Mouse (Mus musculus) right cerebral cortex, adult 2 months (tissue): ENCODE measurements around the gene Crlf3.
A peak's percentile ranks its signal among the peaks of the same experiment; 100 is the strongest.
"Not testable (repeated sequence)": the region's sequence is repeated elsewhere in the genome, so short reads cannot be mapped to it uniquely, and the experiment has no call there.

Source experiments
- DNase-seq, 2 experiments: peaks; one replicate each; pipeline ENCODE4 v3.0.0; 2021 to 2022; ENCODE audit warnings: low spot score in 2 of 2

Crlf3 gene

DNA sequence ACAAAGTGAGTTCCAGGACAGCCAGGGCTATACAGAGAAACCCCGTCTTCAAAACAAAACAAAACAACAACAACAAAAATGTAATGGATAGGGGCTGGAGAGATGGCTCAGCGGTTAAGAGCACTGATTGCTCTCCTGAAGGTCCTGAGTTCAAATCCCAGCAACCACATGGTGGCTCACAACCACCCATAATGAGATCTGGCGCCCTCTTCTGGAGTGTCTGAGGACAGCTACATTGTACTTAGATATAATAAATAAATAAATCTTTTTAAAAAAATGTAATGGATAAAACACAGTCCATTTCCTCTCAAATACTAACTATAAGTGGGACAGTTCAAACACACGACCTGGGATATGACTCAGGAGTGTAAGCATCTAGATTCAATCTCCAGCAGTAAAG, 14.4 kb downstream of the Crlf3 start:
- not testable (repeated sequence) for DNase-seq

DNA sequence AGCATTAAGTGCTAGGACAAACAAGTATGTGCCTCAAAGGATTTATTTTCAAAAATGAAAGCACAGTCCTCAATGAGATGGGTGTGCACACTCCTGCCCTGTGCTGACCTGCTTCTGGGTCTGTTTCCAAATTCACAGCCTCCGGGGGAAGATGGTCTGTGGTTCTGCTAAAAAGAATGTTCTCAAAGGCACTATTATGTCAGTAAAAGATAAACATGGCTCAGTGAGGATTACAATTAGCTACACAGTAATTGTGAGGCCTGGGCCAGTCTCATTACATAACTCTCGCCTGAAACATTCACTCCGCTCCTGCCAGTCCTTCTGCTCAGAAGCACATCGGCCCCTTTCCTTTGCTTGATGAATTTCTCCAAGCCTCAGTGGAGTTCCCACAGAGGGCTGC, 18.6 kb downstream of the Crlf3 start:
- peak; percentile 32 to 40 for DNase-seq

DNA sequence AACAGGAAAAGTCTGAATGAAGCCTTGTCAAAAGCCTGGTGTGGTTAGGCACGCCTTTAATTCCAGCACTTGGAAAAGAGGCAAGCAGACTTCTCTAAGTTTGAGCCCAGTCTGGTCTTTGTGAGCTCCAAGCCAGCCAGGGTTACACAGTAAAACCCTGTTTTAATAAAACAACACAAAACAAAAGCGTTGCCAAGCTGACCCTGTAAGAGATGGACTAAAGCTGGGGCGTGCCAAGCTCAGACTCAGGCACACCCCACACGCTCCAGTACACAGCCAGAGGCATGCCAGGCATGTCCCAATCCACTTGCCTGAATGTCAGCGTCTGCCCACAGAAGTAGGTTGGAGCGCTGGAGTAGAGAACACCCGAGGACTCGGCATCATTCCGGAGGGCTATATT, 24.6 kb downstream of the Crlf3 start:
- no peak for DNase-seq

DNA sequence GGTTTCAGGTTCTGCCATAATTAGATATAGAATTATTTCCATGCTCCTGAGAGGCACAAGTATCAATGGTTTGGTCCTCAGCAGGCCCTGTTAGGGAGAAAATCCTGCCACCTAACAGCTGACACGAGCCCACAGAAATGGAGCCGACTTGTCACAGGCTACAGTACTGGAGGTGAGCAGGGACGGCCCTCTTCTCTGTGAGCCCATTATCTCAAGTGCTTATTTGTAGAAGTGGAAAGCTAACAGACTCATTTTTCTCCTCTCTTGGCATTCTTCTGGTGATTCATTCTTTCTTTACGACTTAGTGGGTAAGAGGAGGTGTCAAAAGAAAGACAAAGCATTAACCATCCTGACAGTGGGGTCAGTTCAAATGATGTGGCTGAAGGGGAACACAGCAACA, 26.1 kb downstream of the Crlf3 start:
- no peak for DNase-seq

GRCm38 (mm10) chr11:80053171-80053570, 27.6 kb downstream of the Crlf3 start:
- DNase-seq, result no peak

DNA sequence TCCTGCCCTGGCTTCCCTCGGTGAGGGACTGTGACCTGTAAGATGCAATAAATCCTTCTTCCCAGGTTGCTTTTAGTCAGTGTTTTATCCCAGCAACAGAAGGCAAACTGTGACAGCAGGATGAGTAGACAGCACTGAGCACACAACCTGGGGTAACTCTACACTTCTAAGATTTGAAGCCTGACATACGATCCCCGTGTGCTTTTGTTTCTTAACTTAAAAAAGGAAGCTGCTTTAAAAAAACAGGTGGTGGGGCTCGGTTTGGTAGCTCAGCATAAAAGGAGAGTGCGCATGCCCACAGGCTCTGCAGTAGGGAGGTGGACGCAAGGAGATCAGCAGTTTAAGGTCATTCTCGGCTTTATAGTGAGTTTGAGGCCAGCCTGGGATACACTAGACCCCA, 28.3 kb downstream of the Crlf3 start:
- DNase-seq, result no peak

- no peak for DNase-seq
Measured at GRCm38 (mm10) chr11:80050088-80050487, 30.7 kb downstream of the Crlf3 start.

DNA sequence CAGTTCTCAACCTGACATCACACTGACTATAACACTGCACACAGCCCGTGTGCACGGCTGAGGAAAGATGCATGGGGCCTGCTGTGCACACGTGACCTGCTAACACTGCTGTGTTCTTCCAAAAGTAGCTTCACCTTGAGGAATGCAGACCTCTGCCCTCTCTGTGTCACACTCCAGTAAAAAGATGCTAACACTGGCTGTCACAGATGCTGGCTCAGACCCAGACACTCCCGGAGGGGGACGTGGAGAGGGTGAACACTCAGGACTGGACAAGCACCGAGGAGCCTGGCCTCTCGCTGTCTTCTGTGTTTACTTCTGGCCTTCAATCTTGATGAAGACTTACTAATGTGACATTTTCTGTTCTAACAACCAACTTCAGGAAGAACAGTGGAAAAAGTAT, 33.9 kb downstream of the Crlf3 start:
- no peak for DNase-seq

DNA sequence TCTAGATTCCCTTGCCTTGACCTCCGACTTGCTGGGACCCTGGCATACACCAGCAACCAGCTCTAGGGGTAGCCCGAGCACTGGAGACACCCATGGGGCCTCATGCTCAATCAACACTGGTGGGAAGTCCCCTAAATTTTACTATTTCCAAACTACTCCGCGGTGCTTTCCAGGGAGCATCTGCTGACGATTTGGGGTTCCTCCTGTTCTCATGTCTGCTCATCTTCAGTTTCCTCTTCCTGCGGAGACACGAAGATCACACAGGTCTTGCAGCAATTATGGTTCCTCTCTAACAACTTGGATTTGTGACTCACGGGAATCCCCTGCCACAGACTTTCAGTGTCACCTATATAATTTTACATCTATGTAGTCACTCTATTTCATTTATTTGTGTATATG, 37.4 kb downstream of the Crlf3 start:
- no peak for DNase-seq

DNA sequence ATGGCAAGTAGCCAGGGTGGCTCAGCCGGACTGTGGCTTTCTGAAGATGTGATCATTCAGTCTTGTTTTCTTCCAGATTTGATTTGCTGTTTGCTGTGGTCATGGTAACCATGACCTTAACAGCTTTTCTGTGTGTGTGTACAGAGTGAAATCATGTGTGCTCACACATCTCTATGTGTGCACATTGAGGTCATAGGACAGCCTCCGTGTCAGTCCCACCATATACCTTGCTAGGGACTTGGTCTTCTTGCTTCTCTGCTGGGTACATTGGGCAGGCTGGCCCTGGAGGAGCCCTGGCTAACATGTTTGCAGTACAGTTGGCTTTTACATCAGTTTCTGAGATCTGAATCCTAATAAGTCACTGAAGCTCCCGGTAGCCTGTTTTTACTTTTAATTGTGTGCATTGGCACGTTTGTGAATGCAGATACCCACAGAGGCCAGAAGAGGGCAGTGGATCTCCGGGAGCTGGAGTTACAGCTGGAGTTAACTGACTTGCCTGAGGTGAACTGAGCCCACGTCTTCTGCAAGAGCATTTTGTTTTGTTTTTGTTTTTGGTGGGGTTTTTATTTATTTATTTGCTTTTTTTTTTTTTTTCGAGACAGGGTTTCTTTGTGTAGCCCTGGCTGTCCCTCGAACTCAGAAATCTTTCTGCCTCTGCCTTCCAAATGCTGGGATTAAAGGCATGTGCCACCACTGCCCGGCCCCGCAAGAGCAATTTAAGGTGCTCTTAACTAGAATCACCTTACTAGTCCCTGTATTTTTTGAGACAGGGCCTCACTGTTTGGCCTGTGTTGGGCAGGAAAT, 38.0 kb downstream of the Crlf3 start:
- DNase-seq, result peak; percentile 24 to 39

- no peak for DNase-seq
Measured at GRCm38 (mm10) chr11:80037495-80037894, 43.3 kb downstream of the Crlf3 start.

GRCm38 (mm10) chr11:80021306-80021705, 59.5 kb downstream of the Crlf3 start:
- DNase-seq, result no peak

GRCm38 (mm10) chr11:80019792-80020191, 61.0 kb downstream of the Crlf3 start:
- DNase-seq, result no peak

GRCm38 (mm10) chr11:80016533-80016932, 64.3 kb downstream of the Crlf3 start:
- DNase-seq, result not testable (repeated sequence)
